Mouse (Mus musculus) layer of hippocampus, postnatal 14 days (tissue): Measurements from ENCODE around the gene Tmem129. TPM values are rescaled to one million over a fixed set of nuclear protein-coding genes. Genes with fewer than 3 reads are reported as not detected.

Source experiments
- DNase-seq, 2 experiments: peaks; one replicate each; pipeline ENCODE4 v3.0.0; 2021 to 2022; ENCODE audit warnings: low spot score in 2 of 2, mixed read lengths in 1 of 2
- total RNA-seq, 2 experiments: library from RNA; stranded (reverse); gene quantifications; 2 replicates each; pipeline ENCODE4 v1.2.3; 2021

Tmem129 gene
- total RNA-seq, 2 experiments from 2014 or later, result 21.7 to 25.5 TPM

GRCm38 (mm10) chr5:33651017-33651416, 7.2 kb downstream of the Tmem129 start:
- no peak for DNase-seq

GRCm38 (mm10) chr5:33640652-33641051, 17.6 kb downstream of the Tmem129 start:
- DNase-seq, result peak; percentile 32 to 57

- no peak for DNase-seq
Measured at GRCm38 (mm10) chr5:33638826-33639225, 19.4 kb downstream of the Tmem129 start.

GRCm38 (mm10) chr5:33637606-33638350, 20.4 kb downstream of the Tmem129 start:
- no peak for DNase-seq

GRCm38 (mm10) chr5:33635361-33635760, 22.9 kb downstream of the Tmem129 start:
- DNase-seq, result no peak

GRCm38 (mm10) chr5:33632526-33632925, 25.7 kb downstream of the Tmem129 start:
- DNase-seq, result no peak

GRCm38 (mm10) chr5:33630615-33631014, 27.6 kb downstream of the Tmem129 start:
- no peak for DNase-seq

GRCm38 (mm10) chr5:33630061-33630460, 28.2 kb downstream of the Tmem129 start:
- no peak for DNase-seq

- DNase-seq, result peak; percentile 99 to 100
Measured at GRCm38 (mm10) chr5:33629301-33629987, 28.8 kb downstream of the Tmem129 start, which contains the start of the genes Fam53a and Gm9903. TSS of gene Fam53a (minus strand) at chr5:33629635. TSS of gene Gm9903 (plus strand) at chr5:33629925.

- DNase-seq, result peak in 1 of 2 experiments; percentile 44
Measured at GRCm38 (mm10) chr5:33628820-33629300, 29.4 kb downstream of the Tmem129 start.

- DNase-seq, result no peak
Measured at GRCm38 (mm10) chr5:33627968-33628367, 30.2 kb downstream of the Tmem129 start.

- DNase-seq, result no peak
Measured at GRCm38 (mm10) chr5:33623766-33624165, 34.5 kb downstream of the Tmem129 start.

- DNase-seq, result no peak
Measured at GRCm38 (mm10) chr5:33622671-33623070, 35.5 kb downstream of the Tmem129 start.

- no peak for DNase-seq
Measured at GRCm38 (mm10) chr5:33614391-33614790, 43.8 kb downstream of the Tmem129 start.

GRCm38 (mm10) chr5:33611795-33612194, 46.4 kb downstream of the Tmem129 start:
- DNase-seq, result no peak

GRCm38 (mm10) chr5:33609226-33609625, 49.0 kb downstream of the Tmem129 start:
- no peak for DNase-seq

- DNase-seq, result no peak
Measured at GRCm38 (mm10) chr5:33607434-33607833, 50.8 kb downstream of the Tmem129 start.

- DNase-seq, result no peak
Measured at GRCm38 (mm10) chr5:33606631-33607030, 51.6 kb downstream of the Tmem129 start.

- no peak for DNase-seq
Measured at GRCm38 (mm10) chr5:33605314-33605713, 52.9 kb downstream of the Tmem129 start.
